Mouse (Mus musculus): Measurements from ENCODE around the gene D17Wsu92e. TPM values are rescaled to one million over a fixed set of nuclear protein-coding genes. Genes with fewer than 3 reads are reported as not detected.
A peak's percentile ranks its signal among the peaks of the same experiment; 100 is the strongest.

The D17Wsu92e gene
- total RNA-seq, 2 experiments from 2014 or later: 135 to 140 TPM

DNA sequence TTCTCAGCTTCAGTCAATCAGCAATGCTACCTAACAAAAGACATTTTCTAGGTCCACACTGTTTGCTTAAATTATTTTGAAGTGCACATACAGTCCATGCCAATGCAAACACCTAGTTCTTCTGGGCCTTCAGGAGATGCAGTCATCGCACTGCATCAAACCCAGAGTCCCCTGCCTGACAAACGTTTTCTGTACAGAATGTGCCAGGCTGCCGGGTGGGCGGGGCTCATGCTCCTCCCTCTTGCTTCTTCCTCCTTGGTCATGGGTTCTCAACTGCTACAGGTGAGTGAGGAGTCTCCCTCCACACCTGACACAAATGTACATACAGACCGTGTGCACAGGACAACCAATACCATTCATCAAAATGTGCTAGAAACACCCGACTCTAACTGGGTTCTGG, 60.3 kb downstream of the D17Wsu92e start:
- no peak for DNase-seq
- intact Hi-C loops (cut with DNase I): loop anchor here (5.0 to 10.0 kb wide), 3 partner anchors 108 to 223 kb away; partner anchors contain the start of gene AI413582

DNA sequence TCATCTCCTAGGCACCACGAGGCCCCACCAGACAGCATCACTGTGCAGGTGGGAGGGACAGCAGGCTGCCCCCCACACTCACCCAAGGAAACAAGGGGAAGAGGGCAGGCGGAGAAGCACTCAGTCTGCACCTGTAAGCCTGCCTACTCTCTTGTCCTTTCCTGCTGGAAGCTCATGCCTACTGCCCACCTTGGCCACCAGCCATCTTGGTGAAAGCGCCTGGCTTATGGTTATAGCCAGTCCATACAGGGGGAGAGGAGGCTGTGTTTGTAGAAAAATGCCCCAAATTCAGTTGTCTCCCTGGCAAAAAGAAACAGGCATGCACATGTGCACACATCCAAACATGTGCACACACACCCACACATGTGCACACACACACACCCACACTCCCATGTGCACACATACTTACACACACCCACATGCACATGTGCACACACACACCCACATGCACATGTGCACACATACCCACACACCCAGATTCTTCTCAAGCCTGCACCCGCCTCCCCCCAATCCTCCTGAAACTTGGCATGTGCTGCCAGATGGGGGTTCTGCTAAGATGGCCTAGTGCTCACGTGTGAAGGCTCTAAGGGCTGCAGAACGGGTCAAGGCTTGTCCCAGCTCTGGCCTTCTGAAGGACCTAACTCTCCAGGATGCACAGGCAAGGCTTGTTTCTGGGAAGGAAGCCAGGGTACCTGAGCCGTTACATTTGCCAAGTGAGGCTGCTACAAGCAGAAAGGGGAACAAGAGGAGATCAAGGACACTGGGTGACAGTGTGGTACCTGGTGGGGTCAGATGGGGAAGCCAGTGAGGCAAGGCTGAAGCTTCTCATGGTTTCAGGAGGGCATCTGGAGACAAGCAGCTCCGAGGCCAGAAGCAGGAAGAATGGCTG, 68.9 kb downstream of the D17Wsu92e start:
- intact Hi-C loops (cut with DNase I): no loop called here
- no peak for DNase-seq

GRCm38 (mm10) chr17:27750451-27750942, 70.0 kb downstream of the D17Wsu92e start:
- intact Hi-C loops (cut with DNase I): no loop called here
- DNase-seq: no peak

DNA sequence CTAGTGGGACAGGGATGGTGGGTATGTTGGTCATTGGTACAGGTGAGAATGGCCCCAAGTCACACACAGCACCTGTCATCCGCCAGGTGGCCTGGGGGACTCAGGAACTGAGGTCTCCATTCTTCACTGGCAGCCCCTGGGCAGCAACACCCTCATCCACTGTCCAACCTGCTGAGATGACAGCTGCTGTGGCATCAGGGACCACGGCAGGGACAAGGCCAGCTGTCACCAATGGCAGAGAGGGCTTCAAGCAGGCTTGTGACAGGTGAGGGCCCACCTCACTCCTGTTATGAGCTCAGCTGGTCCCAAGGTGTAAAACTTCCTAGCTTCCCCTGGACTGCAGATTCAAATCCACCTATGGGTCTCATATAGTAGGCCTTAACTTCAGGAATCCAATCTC, 72.3 kb downstream of the D17Wsu92e start:
- DNase-seq: no peak
- intact Hi-C loops (cut with DNase I): no loop called here

- no peak for DNase-seq
- intact Hi-C loops (cut with DNase I): no loop called here
Observed at GRCm38 (mm10) chr17:27746446-27746845, 74.0 kb downstream of the D17Wsu92e start.

DNA sequence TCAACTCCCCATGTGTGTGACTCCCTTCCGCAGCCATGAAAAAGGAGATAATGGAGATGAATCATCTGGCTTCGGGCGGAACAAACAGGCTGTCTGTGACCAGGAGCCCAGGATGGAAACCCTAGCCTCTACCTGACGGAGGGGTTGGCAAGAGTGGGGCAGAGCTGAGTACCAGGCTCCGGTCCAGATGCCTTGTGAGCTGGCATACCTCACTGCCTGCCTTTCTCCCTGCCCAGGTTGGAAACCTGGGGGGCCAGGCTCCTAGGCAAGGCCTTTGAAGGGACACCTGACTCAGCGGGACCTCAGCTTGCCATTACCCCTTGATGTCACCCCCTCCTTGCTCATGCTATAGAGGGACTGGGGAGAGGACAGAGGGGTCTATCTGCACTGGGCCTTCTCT, 79.5 kb downstream of the D17Wsu92e start:
- DNase-seq: no peak
- intact Hi-C loops (cut with DNase I): no loop called here

DNA sequence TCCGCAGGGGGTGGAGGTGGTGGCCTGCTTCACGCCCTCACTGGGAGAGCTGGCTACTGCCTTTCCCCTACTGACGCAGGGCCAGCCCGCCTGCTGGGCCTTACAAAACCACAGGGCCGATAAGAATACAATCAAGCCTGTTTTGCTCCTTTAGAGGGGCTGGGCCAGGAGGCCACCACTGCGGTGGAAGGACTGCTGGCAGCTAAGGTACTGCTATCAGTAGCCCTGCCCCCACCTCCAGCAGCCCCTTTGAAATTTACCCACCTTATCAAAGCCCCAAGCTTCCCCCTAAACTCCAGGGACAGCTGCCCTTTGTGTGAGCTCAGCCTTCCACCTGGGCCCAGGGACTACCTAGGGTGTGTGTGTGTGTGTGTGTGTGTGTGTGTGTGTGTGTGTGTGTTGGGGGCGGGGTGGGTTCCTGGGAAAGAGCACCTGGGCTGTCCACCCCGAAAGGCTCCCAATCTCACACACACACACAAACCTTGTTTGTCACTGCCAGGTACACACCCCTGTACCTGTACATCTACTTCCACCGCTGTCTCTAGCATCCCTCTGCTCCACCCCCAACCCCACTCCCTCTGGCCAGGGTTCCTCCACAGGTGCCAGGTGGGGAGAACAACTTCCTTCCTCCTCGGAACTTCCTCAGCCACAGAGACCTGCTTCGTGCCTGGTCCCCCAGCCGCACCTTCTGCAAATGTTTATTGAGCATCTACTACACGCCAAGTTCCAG, 85.9 kb downstream of the D17Wsu92e start:
- intact Hi-C loops (cut with DNase I): no loop called here
- DNase-seq: no peak

- intact Hi-C loops (cut with DNase I): no loop called here
- DNase-seq: no peak
Observed at GRCm38 (mm10) chr17:27732694-27733093, 87.8 kb downstream of the D17Wsu92e start.

DNA sequence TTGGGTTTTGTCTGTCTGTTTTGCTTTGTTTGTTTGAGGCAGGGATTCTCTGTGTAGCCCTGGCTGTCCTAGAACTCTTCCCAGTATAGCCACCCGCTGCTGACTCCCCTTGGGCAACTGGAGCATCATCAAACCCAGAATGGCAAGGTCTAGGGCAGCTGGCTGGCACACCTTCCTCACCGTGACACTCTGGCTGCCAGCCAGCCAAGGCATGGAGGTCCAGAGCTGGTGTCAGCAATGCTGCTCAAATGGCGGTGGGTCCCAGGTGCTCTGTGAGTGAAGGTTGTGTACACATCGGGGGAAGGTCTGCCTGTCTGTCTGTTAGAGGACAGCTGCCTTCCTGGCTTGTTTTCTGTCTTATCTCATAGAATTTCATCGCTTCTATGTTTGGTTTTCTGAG, 88.3 kb downstream of the D17Wsu92e start:
- no peak for DNase-seq
- intact Hi-C loops (cut with DNase I): no loop called here

GRCm38 (mm10) chr17:27728770-27729169, 91.7 kb downstream of the D17Wsu92e start, which contains the start of gene Spdef:
Spdef (minus strand) TSS chr17:27728955.
- no peak for DNase-seq
- intact Hi-C loops (cut with DNase I): no loop called here

DNA sequence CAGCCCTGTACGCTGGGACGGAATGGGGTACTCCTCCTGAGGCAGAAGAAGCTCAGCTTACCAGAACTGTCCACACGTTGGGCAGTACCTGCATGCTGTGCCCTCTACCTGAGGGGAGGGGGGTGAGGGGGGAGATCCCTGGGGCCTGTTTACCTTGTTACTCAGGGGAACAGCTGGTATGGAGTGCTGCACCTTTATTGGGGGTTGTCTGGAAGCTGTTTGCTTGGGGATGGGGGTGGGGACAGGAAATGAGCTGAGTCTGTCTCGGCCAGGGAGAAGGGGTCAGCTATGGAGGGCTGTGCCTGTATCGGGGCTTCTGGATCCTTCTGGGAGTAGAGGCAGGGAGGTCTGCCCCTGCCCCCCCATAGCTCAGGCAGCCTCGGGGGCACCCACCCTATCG, 93.9 kb downstream of the D17Wsu92e start:
- DNase-seq: no peak
- intact Hi-C loops (cut with DNase I): no loop called here

GRCm38 (mm10) chr17:27725412-27725811, 95.0 kb downstream of the D17Wsu92e start:
- intact Hi-C loops (cut with DNase I): no loop called here
- no peak for DNase-seq

- intact Hi-C loops (cut with DNase I): no loop called here
- no peak for DNase-seq
Observed at GRCm38 (mm10) chr17:27725011-27725410, 95.4 kb downstream of the D17Wsu92e start.

DNA sequence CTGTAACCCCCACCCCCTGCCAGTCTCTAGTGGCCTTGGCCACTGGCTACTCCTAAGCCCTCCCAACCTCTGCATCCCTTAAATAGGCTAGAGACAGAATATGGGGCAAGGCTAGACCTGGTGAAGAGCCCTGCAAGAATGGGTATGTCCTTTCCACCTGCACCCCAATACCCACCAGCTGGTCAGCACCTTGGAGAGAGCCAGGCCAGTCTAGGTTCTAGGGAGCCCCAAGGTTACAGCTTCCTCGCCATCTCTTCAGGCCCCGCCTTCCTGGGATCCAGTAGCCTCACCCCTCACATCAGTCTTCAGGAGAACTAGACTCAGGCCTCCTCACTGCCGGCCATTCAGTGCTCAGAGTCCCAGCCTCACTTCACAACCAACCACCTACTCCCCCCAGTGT, 96.1 kb downstream of the D17Wsu92e start:
- DNase-seq: no peak
- intact Hi-C loops (cut with DNase I): no loop called here

- peak in 1 of 2 experiments; percentile 29 for DNase-seq
- intact Hi-C loops (cut with DNase I): no loop called here
Observed at GRCm38 (mm10) chr17:27721125-27721664, 99.3 kb downstream of the D17Wsu92e start.

DNA sequence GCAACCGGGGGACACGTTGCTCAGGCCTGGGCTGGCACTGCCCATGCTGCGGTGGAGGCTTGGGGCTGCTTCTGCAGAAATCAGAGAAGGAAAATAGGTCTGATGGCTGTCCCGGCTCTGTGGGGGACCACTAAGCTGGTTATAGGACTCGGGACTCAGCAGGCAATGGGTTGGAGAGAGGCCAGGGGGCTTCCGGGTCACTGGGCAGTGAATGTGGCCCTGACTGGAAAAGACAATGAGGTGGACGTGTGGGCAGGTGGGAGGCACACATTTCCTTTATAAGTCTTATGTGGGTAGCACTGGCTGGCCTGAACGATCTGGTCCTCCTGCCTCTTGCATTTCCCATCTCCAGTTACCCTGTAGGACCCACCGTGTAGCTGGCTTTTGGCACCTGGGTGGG, 100.1 kb downstream of the D17Wsu92e start:
- DNase-seq: no peak
- intact Hi-C loops (cut with DNase I): no loop called here

DNA sequence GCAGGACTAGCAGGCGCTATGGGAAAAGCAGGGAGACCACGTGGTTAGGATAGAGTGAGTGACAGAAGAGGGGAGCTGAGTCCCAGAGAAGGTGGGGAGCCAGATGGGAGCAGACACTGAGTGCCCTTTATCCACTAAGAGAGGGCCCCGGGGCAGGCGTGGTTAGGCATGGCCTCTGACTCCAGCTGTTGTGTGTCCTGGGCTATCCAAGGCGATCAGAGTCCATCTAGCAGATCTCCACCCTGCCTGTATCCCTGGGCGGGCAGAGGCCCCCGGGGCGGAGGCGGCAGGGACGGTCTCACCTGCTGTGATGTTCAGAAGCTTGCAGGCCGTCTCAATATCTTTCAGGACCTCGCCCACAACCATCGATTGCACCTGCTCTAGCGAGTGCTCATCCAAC, 100.8 kb downstream of the D17Wsu92e start:
- intact Hi-C loops (cut with DNase I): no loop called here
- DNase-seq: no peak

- intact Hi-C loops (cut with DNase I): no loop called here
- DNase-seq: no peak
Observed at GRCm38 (mm10) chr17:27718250-27718649, 102.2 kb downstream of the D17Wsu92e start.

- intact Hi-C loops (cut with DNase I): no loop called here
- DNase-seq: no peak
Observed at GRCm38 (mm10) chr17:27716804-27717203, 103.6 kb downstream of the D17Wsu92e start.

- intact Hi-C loops (cut with DNase I): no loop called here
- no peak for DNase-seq
Observed at GRCm38 (mm10) chr17:27712832-27713231, 107.6 kb downstream of the D17Wsu92e start.

- intact Hi-C loops (cut with DNase I): no loop called here
- no peak for DNase-seq
Observed at GRCm38 (mm10) chr17:27709650-27710049, 110.8 kb downstream of the D17Wsu92e start.
